Mouse (Mus musculus) mouse embryonic stem cell (cell line): ENCODE measurements around the gene Oxct2b.
"Not testable (repeated sequence)": the region's sequence is repeated elsewhere in the genome, so short reads cannot be mapped to it uniquely, and the experiment has no call there.

ENCODE experiments used
- in situ Hi-C, 2 experiments: fragments of 300-500 bp; cut with MboI; formaldehyde crosslinking; loops; 1 replicate in 1 of 2; 3 replicates in 1 of 2; pipeline ENCODE4 v1.14.3; 2019 to 2020; ENCODE audit warnings: low sequenced_read_pairs in 2 of 2, low pct_unique_long_range_greater_than_20kb in 1 of 2, mixed read lengths in 1 of 2; ENCODE audit not compliant: unreplicated experiment in 1 of 2

Oxct2b gene

DNA sequence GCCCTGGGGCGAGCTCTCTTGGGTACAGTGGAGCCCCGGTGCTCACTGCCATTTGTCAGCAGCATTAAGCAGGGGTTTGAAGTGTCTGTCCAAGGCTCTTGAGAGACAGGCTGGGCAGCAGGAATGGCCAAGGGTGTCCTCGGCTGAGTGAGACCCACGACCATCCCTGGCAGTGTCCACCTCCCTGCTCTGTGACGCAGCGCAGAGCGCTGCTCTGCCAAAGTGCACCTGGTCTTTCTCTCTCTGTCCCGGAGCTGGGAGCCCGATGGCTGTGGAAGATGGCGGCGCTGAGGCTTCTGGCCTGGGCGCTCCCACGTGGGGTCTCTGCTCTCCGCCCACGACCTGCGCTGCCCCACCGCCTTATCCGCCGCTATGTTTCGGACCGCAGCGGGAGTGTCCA lies at the start of gene Oxct2b:
Gene Oxct2b (plus strand): TSS at position 256 of the 400 bp plus-strand sequence.
- in situ Hi-C loops = no loop called here

GRCm38 (mm10) chr4:123068646-123069045 lies 47.4 kb upstream of the Oxct2b start:
- in situ Hi-C loops = no loop called here

- in situ Hi-C loops = no loop called here
Observed at GRCm38 (mm10) chr4:123071266-123071966, 44.6 kb upstream of the Oxct2b start.

- in situ Hi-C loops = no loop called here
Observed at GRCm38 (mm10) chr4:123076928-123077327, 39.1 kb upstream of the Oxct2b start.

- in situ Hi-C loops = no loop called here
Observed at GRCm38 (mm10) chr4:123078231-123078630, 37.8 kb upstream of the Oxct2b start.

GRCm38 (mm10) chr4:123080791-123081190 lies 35.3 kb upstream of the Oxct2b start:
- in situ Hi-C loops = loop anchor here (5.0 to 10.0 kb wide), 3 partner anchors 83 to 166 kb away; partner anchors contain the start of gene Mycl (in 1 of the 2)

GRCm38 (mm10) chr4:123082283-123083163 lies 33.5 kb upstream of the Oxct2b start:
- in situ Hi-C loops = loop anchor here (5.0 to 10.0 kb wide), 3 partner anchors 85 to 168 kb away; partner anchors contain the start of gene Mycl (in 1 of the 2)

DNA sequence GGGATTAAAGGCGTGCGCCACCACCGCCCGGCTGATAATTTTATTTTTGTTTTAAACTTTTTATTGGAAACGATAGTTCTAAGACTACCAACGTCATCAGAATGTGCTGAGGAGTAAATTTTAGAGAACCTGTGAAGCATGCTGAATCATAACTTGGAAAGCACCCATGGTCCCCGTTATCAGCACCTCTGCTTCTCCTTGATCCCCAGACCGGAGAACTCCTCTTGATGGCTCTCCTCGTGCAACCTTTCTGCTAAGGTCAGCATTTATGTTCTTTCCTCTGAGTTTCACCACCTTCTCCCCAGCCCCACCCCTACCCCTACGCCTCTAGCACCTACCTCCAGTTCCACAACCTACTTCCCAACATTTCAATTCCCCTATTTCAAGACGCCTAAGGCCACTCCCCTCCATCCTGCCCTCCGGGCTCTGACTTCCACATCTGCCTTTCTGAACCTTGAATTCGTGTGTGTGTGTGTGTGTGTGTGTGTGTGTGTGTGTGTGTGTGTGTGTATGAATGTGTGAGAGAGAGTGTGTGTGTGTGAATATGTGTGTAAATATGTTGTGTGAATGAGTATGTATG lies 32.7 kb upstream of the Oxct2b start:
- in situ Hi-C loops = loop anchor here (5.0 to 10.0 kb wide), 3 partner anchors 86 to 169 kb away; partner anchors contain the start of gene Mycl (in 1 of the 2)

DNA sequence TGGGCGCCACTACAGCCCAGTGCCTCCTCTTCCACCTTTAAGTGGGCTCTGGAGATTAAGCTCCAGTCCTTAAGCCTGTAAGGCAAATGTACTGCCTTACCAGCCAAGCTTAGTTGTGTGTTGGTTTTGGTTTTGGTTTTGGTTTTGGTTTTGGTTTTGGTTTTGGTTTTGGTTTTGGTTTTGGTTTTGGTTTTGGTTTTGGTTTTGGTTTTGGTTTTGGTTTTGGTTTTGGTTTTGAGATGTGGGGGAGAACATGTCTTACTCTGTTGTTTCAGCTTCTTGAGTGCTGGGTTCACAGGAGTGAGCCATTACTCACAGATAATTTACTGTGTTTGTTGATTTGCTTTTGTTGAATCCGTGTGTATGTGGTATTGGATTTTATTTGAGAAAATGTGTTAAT lies 30.8 kb upstream of the Oxct2b start:
- in situ Hi-C loops = loop anchor here (10.0 kb wide), 1 partner anchor 170 kb away; no protein-coding TSS in a partner anchor

DNA sequence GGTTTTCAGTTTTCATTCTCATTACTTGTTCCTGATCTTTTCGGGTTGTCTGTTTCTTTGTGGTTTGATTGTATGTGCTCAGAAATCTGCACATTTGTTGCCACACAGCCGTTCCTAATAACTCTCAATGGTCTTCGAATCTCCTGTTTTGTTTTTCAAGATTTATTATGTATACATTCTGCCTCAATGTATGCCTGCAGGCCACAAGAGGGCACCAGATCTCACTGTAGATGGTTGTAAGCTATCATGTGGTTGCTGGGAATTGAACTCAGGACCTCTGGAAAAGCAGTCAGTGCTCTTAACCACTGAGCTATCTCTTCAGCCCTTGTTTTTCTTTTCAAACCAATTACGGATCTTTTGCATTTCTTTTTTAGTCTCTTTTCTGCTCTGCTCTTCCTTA lies 29.7 kb upstream of the Oxct2b start:
- in situ Hi-C loops = loop anchor here (10.0 kb wide), 1 partner anchor 172 kb away; no protein-coding TSS in a partner anchor

DNA sequence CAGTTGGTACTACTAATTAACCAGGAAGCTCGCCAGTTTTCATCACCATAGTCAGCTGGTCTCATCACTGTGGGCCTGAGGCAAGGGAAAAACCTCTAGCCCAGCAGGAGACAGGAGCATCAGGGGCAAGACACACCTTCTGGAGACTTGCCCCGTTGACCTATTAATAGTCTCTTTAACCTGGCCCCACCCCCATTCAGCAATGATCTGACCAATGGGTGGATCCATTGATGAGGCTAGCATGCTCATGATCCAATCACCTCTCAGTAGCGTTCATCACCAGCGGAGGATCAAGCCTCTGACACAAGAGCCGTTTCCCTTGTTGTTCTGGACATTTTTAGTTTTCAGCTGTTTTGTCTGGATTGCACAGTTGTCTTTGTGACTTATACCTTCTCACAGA lies 23.4 kb upstream of the Oxct2b start:
- in situ Hi-C loops = no loop called here

DNA sequence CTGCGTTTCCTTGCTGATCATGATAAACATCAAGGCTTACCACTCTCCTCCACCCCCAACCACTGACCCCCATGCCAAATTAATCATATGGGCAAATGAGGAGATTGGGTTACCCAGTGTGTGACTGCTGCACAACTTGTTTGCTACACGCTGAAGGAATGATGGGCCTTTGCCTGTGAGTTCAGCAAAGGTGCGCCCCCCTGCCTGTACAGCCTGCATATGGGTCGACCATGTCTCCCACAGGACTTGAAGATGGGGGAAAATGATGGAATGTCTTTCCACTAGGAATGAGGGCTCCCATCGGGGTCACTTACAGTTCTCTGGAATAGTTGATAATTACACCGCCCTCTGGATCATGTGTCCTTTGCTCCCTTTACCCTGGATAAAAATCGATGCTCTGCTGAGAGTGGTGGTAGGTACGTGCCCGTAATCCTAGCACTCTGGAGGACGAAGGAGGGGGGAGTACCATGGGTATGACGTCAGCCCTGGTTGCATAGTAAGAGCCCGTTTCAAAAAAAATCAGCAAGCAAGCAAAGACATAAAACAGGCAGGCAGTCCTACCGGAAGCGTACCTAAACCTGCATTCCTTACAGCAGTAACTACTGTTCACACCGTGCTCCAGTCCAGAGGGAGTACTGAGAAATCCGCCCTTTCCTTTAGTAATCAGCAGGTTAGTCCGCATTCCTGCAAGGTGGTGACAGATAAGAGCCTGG lies 22.8 kb upstream of the Oxct2b start:
- in situ Hi-C loops = no loop called here

- in situ Hi-C loops = no loop called here
Observed at GRCm38 (mm10) chr4:123093869-123094268, 22.2 kb upstream of the Oxct2b start.

DNA sequence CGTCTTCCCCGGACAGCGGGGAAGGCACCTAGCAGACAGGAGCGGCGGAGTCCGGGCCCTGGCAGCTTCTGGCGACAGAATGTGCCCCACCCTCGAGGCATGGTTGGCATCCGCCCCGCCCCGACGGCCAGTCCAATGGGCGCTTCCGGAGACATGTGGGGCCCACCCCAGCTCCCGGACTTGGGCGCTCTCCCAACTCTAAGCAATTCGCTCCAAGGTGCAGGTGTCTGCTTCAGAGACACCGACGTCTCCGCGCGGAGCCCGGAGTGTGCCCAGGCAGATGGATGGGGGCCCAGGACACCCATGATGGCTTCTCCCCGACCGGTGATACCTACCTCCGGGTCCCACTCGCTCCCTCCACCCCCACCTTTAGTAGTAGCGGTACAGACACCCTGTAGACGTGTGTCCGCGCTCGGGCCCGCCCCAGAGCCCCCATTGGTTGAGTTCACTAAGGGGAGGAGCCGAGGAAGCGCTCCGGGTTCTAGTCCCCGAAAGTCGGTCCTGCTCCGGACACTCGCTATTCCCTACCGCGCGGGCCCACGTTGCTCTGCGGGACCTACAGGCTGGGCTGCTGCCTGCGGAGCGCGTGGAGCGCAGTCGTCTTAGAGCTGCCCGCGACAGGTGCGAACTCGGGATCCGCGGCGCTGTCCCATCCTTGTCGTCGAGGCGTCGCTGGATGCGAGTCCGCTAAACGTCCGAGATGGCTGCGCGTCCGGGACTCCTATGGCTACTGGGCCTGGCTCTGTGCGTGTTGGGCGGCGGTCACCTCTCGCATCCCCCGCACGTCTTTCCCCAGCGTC lies 11.2 kb upstream of the Oxct2b start, which contains the start of gene Bmp8b:
Gene Bmp8b (plus strand): TSS at position 515 of the 800 bp plus-strand sequence.
- in situ Hi-C loops = no loop called here

DNA sequence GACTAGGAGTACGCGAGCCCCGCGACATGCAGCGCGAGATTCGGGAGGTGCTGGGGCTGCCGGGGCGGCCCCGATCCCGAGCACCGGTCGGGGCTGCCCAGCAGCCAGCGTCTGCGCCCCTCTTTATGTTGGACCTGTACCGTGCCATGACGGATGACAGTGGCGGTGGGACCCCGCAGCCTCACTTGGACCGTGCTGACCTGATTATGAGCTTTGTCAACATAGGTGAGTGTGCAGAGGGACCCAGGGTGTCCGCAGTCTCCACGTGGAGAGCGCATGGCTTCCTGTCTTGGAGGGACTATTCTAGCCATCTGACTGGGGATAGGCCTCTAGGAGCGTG lies 10.6 kb upstream of the Oxct2b start:
- in situ Hi-C loops = no loop called here

DNA sequence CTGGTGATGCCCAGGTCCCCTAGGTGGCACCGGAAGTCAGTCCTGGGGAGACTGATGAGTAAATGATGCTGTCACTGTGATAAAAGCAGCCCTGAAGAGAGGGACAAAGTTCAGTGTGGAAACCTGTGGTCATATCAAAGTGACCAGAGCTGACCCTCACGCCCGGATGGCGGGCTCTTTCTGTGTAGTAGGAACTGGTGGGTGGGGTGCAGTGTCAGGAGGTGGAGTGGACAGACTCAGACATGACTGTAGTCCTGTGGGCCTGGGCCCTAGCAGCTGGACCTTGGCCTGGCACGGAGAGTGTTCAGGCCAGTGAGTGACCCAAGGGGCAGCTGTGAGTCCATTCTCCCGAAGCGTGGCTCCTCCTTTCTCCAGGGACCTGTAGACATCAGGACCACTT lies 10.1 kb upstream of the Oxct2b start:
- in situ Hi-C loops = not testable (repeated sequence)

DNA sequence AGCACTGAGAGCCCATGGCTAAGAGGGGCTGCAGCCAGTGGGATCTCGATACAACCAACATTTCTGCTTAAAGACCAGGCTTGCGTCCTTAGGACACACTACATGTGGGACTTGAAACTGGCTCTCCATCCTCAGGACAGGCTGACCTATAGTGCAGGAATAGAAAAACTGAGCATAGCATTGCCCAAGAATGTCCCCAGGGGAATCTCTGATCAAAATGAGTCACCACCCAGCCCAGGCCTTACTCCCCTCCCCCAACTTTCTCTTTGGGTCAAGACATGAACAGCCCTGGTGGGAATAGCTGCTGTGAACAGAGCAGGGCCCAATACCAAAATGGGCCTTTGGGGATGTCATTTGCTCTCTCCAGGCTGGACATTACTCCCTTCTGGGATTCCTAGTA lies 9.2 kb upstream of the Oxct2b start:
- in situ Hi-C loops = no loop called here

- in situ Hi-C loops = no loop called here
Observed at GRCm38 (mm10) chr4:123108056-123108455, 8.0 kb upstream of the Oxct2b start.
